Mouse (Mus musculus) gastrocnemius, postnatal 4 days (tissue): ENCODE data around the gene Il23a. TPM values are rescaled to one million over a fixed set of nuclear protein-coding genes. Genes with fewer than 3 reads are reported as not detected.
"Not testable (repeated sequence)": the region's sequence is repeated elsewhere in the genome, so short reads cannot be mapped to it uniquely, and the experiment has no call there.

ENCODE experiments used
- DNase-seq, 2 experiments: peaks; one replicate each; pipeline ENCODE4 v3.0.0; 2021 to 2022; ENCODE audit warnings: low spot score in 2 of 2, mixed read lengths in 2 of 2
- long read RNA-seq, 2 experiments: library from polyadenylated mRNA; stranded (forward); transcript quantifications; one replicate each; pipeline ENCODE4 v2.0.0; 2021
- total RNA-seq, 2 experiments: library from RNA; stranded (reverse); gene quantifications; 2 replicates each; pipeline ENCODE4 v1.2.3; 2021

Gene Il23a
- not detected for total RNA-seq
- long read RNA-seq, experiment 1 = 0 reads
- long read RNA-seq, experiment 2 = 0 reads

- DNase-seq = no peak
These were observed at the start of gene Il23a for GRCm38 (mm10) chr10:128298702-128299171. Gene Il23a (minus strand): TSS chr10:128298752.

GRCm38 (mm10) chr10:128347541-128347940 lies 49.0 kb upstream of the Il23a start:
- DNase-seq = no peak

- DNase-seq = peak in 1 of 2 experiments; percentile 67
These were observed 46.2 kb upstream of the Il23a start for GRCm38 (mm10) chr10:128344568-128345275.

GRCm38 (mm10) chr10:128343436-128343835 lies 44.9 kb upstream of the Il23a start:
- DNase-seq = no peak

- no peak for DNase-seq
These were observed 41.7 kb upstream of the Il23a start for GRCm38 (mm10) chr10:128340257-128340656.

GRCm38 (mm10) chr10:128338948-128339347 lies 40.4 kb upstream of the Il23a start:
- no peak for DNase-seq

- no peak for DNase-seq
These were observed 39.9 kb upstream of the Il23a start for GRCm38 (mm10) chr10:128338415-128338814.

- peak; percentile 97 to 98 for DNase-seq
These were observed 39.0 kb upstream of the Il23a start, which contains the start of gene Cs for GRCm38 (mm10) chr10:128337306-128338181. Gene Cs (plus strand): TSS chr10:128337734.

GRCm38 (mm10) chr10:128336597-128336996 lies 38.0 kb upstream of the Il23a start:
- no peak for DNase-seq

- DNase-seq = no peak
These were observed 37.6 kb upstream of the Il23a start for GRCm38 (mm10) chr10:128336195-128336594.

- peak in 1 of 2 experiments; percentile 75 for DNase-seq
These were observed 37.0 kb upstream of the Il23a start for GRCm38 (mm10) chr10:128335582-128335981.

- DNase-seq = not testable (repeated sequence)
These were observed 34.1 kb upstream of the Il23a start for GRCm38 (mm10) chr10:128332358-128333249.

- DNase-seq = no peak
These were observed 29.1 kb upstream of the Il23a start for GRCm38 (mm10) chr10:128327610-128328009.

GRCm38 (mm10) chr10:128326825-128327224 lies 28.3 kb upstream of the Il23a start:
- no peak for DNase-seq

GRCm38 (mm10) chr10:128323516-128323915 lies 25.0 kb upstream of the Il23a start:
- DNase-seq = no peak

GRCm38 (mm10) chr10:128322141-128323108 lies 23.9 kb upstream of the Il23a start, which contains the start of gene Cnpy2:
Gene Cnpy2 (plus strand): TSS chr10:128322459.
- DNase-seq = peak; percentile 64 to 86

GRCm38 (mm10) chr10:128321641-128322040 lies 23.1 kb upstream of the Il23a start:
- DNase-seq = no peak

- DNase-seq = no peak
These were observed 17.0 kb upstream of the Il23a start for GRCm38 (mm10) chr10:128315578-128315977.

GRCm38 (mm10) chr10:128310902-128311301 lies 12.3 kb upstream of the Il23a start:
- DNase-seq = no peak

GRCm38 (mm10) chr10:128310177-128310576 lies 11.6 kb upstream of the Il23a start:
- no peak for DNase-seq
